Mouse (Mus musculus): ENCODE data around the gene Samd4.

Gene Samd4

GRCm38 (mm10) chr14:46882431-46883067, at the start of gene Samd4:
Samd4 (plus strand) TSS chr14:46882854.
- DNase-seq: peak; percentile 99

DNA sequence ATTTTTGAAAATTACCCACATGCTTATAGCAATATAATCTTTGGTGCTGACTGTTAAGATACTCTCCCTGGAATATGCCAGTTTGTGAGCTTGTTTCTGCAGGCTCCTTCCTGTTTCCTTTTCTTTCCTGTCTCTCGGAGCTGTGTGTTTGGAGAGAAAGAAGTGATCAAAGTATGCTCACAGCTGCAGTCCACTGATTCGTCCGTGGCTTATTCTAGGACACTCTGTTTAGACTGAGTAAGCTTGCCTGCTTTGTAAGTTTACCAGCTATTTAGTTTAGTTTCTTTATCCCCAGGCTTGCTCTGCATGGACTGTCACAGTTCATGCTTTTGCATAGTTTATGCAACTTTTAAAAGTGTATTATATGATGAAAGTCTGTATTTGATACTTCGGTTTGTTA, 43.3 kb upstream of the Samd4 start:
- DNase-seq: peak; percentile 19

GRCm38 (mm10) chr14:46845706-46846105, 36.9 kb upstream of the Samd4 start:
- peak; percentile 85 for DNase-seq

GRCm38 (mm10) chr14:46848063-46848590, 34.5 kb upstream of the Samd4 start:
- DNase-seq: peak; percentile 55

- DNase-seq: peak; percentile 83
Observed at GRCm38 (mm10) chr14:46848736-46849135, 33.9 kb upstream of the Samd4 start.

- DNase-seq: no peak
Observed at GRCm38 (mm10) chr14:46849769-46850168, 32.9 kb upstream of the Samd4 start.

DNA sequence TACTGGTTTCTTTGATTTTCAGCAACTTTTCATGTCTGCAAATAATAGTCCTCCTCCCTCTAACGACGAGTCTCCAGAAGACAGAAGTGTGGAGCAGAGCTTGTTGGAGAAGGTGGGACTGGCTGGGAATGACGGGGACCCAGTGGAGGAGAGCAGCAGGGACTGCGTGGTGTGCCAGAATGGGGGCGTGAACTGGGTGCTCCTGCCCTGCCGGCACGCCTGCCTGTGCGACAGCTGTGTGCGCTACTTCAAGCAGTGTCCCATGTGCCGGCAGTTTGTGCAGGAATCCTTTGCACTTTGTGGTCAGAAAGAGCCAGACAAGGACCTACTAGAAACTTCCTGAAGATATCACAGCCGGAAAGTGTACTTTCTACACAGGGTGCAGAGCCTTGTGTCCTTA, 29.0 kb upstream of the Samd4 start:
- peak; percentile 66 for DNase-seq

- DNase-seq: peak; percentile 61
Observed at GRCm38 (mm10) chr14:46862922-46863321, 19.7 kb upstream of the Samd4 start.

GRCm38 (mm10) chr14:46880935-46881334, 1.7 kb upstream of the Samd4 start:
- peak; percentile 95 for DNase-seq

- no peak for DNase-seq
Observed at GRCm38 (mm10) chr14:46881581-46882430, 848 bp upstream of the Samd4 start.

DNA sequence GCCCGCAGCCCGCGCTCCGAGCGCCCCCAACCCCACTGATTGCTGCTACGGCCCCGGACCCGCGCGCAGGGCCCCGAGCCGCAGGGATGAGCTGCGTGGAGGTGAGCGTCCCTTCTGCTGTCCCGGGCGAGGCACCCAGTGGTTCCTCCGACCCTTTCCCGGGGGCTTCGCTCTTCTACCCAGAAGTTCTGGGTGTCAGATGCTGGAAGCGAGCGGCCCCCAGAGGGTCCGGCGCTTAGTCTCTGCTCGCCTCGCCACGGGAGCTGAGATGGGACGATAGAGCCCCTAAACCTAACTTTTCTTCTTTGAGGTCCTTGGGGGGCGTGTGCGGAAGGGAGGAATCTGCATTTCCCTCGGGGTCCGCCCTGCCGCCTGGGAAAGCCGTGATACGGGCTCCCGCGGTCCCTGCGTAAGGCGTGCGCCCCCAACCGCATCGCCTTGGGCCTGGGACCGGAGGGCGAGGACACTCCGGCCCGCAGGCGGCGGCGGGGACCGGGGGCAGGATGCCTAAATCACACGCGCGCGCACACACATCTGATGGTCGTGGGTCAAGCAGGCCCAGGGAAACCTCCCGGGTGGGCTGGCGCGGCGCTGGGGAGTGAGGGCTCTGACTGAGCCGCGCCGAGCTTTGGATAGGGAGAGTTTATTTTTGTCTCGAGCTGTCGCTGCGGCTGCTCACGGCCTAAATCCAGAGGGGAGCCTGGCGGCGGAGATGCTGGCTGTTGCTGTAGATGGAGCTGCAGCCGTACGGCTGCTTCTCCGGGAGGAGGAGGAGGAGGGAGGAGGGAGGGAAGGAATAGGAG, 615 bp downstream of the Samd4 start:
- DNase-seq: peak; percentile 97

DNA sequence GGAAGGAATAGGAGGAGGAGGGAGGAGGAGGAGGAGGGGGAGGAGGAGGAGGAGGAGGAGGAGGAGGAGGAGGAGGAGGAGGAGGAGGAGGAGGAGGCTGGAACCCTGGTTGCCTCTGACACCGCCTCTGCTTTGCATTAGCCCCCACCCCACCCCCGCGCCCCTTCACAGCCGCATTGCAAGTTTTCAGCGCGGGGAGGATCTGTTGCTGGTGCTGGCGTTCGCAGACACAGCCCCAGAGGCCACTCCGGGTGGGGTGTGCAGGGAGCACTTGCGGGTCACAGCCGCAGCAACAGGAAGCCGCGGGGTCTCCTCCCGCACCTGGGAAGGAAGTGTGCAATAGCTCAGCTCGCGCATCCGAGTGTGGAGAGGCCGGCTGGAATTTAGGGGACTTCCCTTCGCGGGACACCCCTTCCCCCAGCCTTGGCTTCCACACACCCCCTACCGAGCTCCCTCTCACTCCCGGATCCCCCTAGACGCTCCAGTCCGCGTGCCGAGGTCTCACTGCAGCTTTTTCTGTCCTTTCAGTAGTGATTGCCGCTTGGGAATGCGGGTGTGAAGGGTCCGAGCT, 1.3 kb downstream of the Samd4 start:
- peak; percentile 97 for DNase-seq

- DNase-seq: peak; percentile 97
Observed at GRCm38 (mm10) chr14:46884701-46885428, 2.2 kb downstream of the Samd4 start.

GRCm38 (mm10) chr14:46885429-46885755, 2.7 kb downstream of the Samd4 start:
- no peak for DNase-seq

DNA sequence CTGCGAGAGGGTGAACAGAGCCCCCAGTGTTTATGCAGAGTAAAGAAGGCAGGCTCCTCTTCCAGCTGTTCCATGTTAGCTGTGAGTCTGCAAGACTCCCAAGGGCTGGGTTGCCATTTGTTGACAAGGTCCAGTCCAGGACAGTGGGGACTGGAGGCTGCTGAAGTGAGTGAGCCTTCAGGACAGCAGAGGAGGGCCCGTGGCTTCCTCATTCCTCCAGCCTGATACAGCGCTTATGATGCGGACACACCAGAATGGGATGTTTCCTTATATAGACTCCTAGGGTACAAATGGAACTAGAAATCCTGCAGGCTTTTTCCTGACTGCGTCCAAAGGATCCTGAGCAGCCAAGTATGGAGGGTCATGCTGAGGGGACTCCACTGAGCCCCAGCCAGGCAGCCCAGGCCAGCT, 3.2 kb downstream of the Samd4 start:
- DNase-seq: peak; percentile 98

- peak; percentile 85 for DNase-seq
Observed at GRCm38 (mm10) chr14:46889096-46889495, 6.4 kb downstream of the Samd4 start.

- DNase-seq: peak; percentile 66
Observed at GRCm38 (mm10) chr14:46893961-46894360, 11.3 kb downstream of the Samd4 start.

DNA sequence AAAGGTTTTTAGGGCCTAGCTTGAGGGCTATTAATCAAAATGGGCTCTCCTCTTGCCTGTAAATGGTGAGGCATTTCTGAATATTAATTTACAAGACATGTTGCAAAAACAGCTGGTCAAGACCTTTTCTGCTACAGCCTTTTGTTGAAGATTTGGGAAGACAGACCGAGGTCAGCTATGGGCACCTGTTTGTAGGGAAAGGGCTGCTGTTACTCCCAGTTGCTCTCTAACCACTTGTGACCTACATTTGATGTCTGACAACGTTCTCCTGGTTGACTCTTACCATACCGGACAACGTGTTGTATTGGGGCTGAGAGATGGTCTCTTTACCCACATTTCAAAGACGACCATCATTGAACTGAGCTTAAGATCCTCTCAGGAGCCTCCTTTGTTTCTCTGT, 15.3 kb downstream of the Samd4 start:
- DNase-seq: no peak

GRCm38 (mm10) chr14:46898626-46899025, 16.0 kb downstream of the Samd4 start:
- no peak for DNase-seq

GRCm38 (mm10) chr14:46902498-46903087, 19.9 kb downstream of the Samd4 start:
- DNase-seq: peak; percentile 88

DNA sequence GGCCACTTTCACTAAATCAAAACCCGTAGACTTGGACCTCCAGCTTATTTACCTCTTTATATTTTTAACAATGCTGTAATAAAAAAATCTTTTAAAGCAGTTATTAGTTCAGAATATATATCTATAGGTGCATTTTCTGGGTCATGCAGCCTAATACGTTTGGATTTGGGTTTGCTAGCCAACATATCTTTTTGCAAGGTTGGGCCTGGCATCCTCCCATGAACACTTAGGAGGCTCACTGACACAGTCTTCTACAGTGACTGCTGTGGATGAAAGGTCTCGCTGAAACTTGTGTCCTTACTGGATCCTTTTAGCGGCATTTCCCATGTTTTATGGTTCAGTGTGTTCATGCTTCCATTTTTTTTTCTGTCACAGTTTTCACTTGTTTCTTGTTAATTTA, 21.6 kb downstream of the Samd4 start:
- DNase-seq: peak; percentile 69

GRCm38 (mm10) chr14:46908858-46909257, 26.2 kb downstream of the Samd4 start:
- DNase-seq: peak; percentile 88
